Mouse (Mus musculus) kidney, postnatal 0 days (tissue): ENCODE data around the gene Mkln1. TPM values are rescaled to one million over a fixed set of nuclear protein-coding genes. Genes with fewer than 3 reads are reported as not detected.

ENCODE experiments used
- ATAC-seq: fragments of 200-750 bp; cut with Nextera tagmentation; replicated peaks from 2 replicates; pipeline ENCODE4 v1.8.0; 2017; ENCODE audit warnings: low read depth, moderate number of reproducible peaks, moderate TSS enrichment, moderate library complexity; ENCODE audit not compliant: low FRiP score
- DNase-seq: peaks from one replicate; pipeline ENCODE4 v3.0.0-alpha.2; 2016; ENCODE audit warnings: low spot score
- H3K27ac ChIP-seq: fragments of 300-500 bp; sonication (generic); 2 replicates; pipeline ENCODE4 v1.5.1; 2014; ENCODE audit warnings: mild to moderate bottlenecking
- H3K27me3 ChIP-seq: fragments of 300-500 bp; sonication (generic); 2 replicates; pipeline ENCODE4 v1.6.1; 2014; ENCODE audit warnings: low read length, mixed read lengths; ENCODE audit not compliant: insufficient read depth
- H3K36me3 ChIP-seq: fragments of 300-500 bp; sonication (generic); 2 replicates; pipeline ENCODE4 v1.6.1; 2014; ENCODE audit warnings: low read length, mixed read lengths; ENCODE audit not compliant: insufficient read depth
- H3K4me1 ChIP-seq: fragments of 300-500 bp; sonication (generic); replicated peaks from 2 replicates; pipeline ENCODE4 v1.6.1; 2014; ENCODE audit warnings: antibody characterized with exemption, low read length, mixed read lengths; ENCODE audit not compliant: insufficient read depth
- H3K4me2 ChIP-seq: fragments of 300-500 bp; sonication (generic); 2 replicates; pipeline ENCODE4 v1.6.1; 2014; ENCODE audit warnings: mild to moderate bottlenecking, low read length, moderate library complexity, mixed read lengths
- H3K4me3 ChIP-seq: fragments of 300-500 bp; sonication (generic); replicated peaks from 2 replicates; pipeline ENCODE4 v1.5.1; 2014; ENCODE audit warnings: low read depth, low read length
- H3K9ac ChIP-seq: fragments of 300-500 bp; sonication (generic); 2 replicates; pipeline ENCODE4 v1.6.1; 2014; ENCODE audit warnings: low read depth, low read length
- H3K9me3 ChIP-seq: fragments of 300-500 bp; sonication (generic); replicated peaks from 2 replicates; pipeline ENCODE4 v1.6.1; 2016; ENCODE audit warnings: low read length, inconsistent platforms, mixed read lengths
- CTCF ChIP-seq: IDR thresholded peaks from 2 replicates; pipeline ENCODE4 v1.5.1; 2016; ENCODE audit warnings: antibody characterized with exemption, low read depth, mild to moderate bottlenecking, moderate library complexity
- WGBS: fragments of 180-500 bp; shearing (Covaris S2); extraction: QIAGEN DNeasy Blood & Tissue Kit; methylation state at CpG from one replicate; pipeline ENCODE4 v1.1.7; 2014; 5-methylcytosine and 5-hydroxymethylcytosine counted together
- polyA plus RNA-seq: library from polyadenylated mRNA; unstranded; fragments of >200 nt; fragmentation: Nextera tagmentation; extraction: Ambion mirVana; gene quantifications from 2 replicates; pipeline ENCODE4 v1.2.1, GENCODE M21; 2015

Gene Mkln1
- 159 and 174 TPM in 2 replicates for polyA plus RNA-seq

DNA sequence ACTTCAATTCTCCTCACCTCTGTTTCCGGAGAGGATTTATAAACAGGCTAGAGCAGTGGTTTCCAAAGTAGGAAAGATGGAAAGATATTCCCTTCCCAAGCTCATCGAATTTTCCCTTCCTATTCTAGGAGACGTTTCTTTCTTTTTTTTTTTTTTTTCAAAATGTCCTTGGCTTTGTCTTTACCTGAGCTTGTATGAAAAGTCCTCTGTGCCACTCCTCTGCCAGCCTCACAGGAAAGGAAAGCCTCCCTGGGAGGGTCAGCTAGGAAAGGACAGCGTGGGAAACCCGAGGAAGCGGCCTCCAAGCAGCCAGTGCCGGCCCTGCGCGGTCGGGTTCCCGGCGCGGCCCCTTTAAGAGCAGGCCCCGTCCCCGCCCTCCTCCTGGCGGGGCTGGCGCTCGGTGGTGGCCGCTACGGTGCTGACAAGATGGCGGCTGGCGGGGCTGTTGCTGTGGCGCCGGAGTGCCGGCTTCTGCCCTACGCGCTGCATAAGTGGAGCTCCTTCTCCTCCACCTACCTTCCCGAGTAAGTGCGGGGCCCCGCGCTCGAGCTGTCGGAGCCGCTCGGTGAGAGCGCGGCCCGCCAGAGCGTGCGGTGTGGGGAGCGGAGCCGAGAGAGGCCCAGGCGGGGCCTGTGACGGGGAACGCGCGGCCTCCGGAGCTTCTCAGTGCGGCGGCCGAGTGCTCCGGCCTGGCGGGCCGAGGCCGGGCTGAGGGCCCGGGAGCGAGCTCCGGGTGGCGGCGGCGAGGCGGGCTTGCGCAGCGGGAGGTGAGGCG, at the start of gene Mkln1:
Mkln1 (plus strand) TSS at position 305 of the 775 bp plus-strand sequence.
- Histone ChIP-seq H3K27ac (peak within 1 kb of the TSS; percentile 98), H3K4me3 (peak within 1 kb of the TSS; percentile 100), H3K4me2 (peak within 1 kb of the TSS; percentile 87), H3K4me1 (peaks cover 5% of the 10 kb centered on the region; the same call in 1 of the 2 replicates), H3K9ac (peak within 1 kb of the TSS; percentile 99), H3K36me3 (no peaks in the 10 kb centered on the region), H3K9me3 (no peaks in the 10 kb centered on the region), H3K27me3 (no peaks in the 10 kb centered on the region)
- no peak for TF ChIP-seq CTCF
- peak; percentile 96 for DNase-seq
- peak; percentile 97 for ATAC-seq
- under 1% methylated on average over 63 of the region's 65 CpGs for WGBS

DNA sequence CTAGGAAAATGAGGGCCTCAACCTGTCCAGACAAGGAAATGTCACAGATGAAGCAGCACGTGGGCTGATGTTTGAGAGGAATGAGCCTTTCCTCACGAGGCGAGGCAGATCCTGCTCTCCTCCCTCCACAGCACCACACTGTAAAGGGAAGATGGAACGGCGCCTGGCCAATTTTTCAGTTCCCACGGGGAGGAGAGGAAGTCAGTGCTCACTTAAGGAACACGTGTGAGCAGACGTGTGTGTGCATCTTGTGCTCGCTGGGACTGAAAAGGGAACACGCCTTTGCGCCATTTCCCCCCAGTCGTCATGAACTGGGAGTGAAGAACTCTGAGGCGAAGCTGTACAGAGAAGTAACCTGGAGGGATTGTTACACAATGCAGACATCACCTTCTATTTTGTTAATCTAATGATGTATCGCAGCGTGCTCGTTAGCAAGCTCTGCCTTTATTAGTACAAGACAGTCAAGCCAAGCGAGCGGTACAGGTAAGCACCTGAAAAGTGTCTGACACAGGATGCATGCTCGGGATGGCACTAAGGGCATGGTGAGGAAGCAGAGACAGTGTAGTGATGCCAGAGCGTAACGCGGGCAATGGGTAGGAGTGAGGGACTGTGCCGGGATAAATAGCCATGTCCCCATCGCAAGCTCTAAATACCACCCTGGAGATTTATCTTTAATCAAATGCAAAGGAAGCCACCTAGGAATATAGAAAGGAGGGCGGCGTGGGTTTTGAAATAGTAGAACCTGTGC, 41.9 kb upstream of the Mkln1 start:
- no peak overlapping the region for H3K9ac ChIP-seq
- no peak for ATAC-seq
- H3K27ac ChIP-seq, result no peak overlapping the region
- no peaks in the 10 kb centered on the region for H3K4me1 ChIP-seq
- no peak for TF ChIP-seq CTCF
- no peaks in the 10 kb centered on the region for H3K9me3 ChIP-seq
- no peak overlapping the region for H3K4me2 ChIP-seq
- no peaks in the 10 kb centered on the region for H3K27me3 ChIP-seq
- no peak overlapping the region for H3K4me3 ChIP-seq
- 87% methylated on average over 26 of the region's 26 CpGs for WGBS
- H3K36me3 ChIP-seq, result no peaks in the 10 kb centered on the region
- DNase-seq, result no peak

- no peaks in the 10 kb centered on the region for H3K27me3 ChIP-seq
- no peak for TF ChIP-seq CTCF
- H3K4me3 ChIP-seq, result no peak overlapping the region
- H3K4me2 ChIP-seq, result no peak overlapping the region
- H3K9ac ChIP-seq, result no peak overlapping the region
- no peaks in the 10 kb centered on the region for H3K4me1 ChIP-seq
- DNase-seq, result peak; percentile 3
- no peaks in the 10 kb centered on the region for H3K9me3 ChIP-seq
- no peak overlapping the region for H3K27ac ChIP-seq
- WGBS, result 65% methylated on average over 4 of the region's 4 CpGs
- no peak for ATAC-seq
- H3K36me3 ChIP-seq, result no peaks in the 10 kb centered on the region
These were observed 41.2 kb upstream of the Mkln1 start for GRCm38 (mm10) chr6:31357286-31357685.

DNA sequence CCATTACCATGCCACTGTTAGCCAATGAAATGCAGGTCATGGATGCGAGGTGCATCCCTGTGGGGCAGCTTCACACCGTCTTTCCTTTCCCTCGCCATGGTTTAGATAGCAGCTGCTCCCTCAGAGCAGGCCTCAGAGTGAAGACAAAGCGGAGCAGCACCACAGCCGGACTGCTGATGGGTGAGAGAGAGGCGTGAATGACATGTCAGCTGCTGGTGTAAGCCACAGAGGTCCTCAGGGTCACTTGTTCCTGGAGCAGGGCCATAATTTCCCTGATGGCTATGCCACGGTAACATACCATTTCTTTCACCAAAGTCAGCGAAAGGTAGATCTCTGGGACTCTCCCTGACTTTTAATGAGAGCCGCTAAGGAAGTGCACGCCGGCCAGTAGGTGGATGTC, 35.9 kb upstream of the Mkln1 start:
- Histone ChIP-seq H3K4me2 (no peak overlapping the region), H3K9me3 (no peaks in the 10 kb centered on the region), H3K27ac (no peak overlapping the region), H3K4me1 (no peaks in the 10 kb centered on the region), H3K27me3 (no peaks in the 10 kb centered on the region), H3K36me3 (no peaks in the 10 kb centered on the region), H3K9ac (no peak overlapping the region), H3K4me3 (no peak overlapping the region)
- WGBS, result 63% methylated on average over 11 of the region's 11 CpGs
- no peak for ATAC-seq
- no peak for TF ChIP-seq CTCF
- no peak for DNase-seq

DNA sequence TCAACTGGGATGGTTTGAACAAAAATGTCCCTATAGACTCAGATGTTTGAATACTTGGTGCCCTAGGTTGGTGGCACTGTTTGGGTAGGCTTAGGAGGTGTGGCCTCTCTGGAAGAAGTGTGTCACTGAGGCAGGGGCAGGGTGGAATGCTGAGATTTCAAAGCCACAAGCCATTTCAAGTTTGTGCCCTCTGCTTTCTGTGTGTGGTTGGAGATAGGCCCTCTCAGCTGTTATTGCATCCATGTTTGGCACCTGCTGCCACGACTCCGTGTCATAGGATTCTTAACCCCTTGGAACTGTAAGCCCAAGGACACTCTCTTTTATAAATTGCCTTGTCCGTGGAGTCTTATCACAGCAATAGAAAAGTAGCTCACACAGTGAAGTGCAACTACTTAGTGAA, 34.1 kb upstream of the Mkln1 start:
- no peak overlapping the region for H3K4me3 ChIP-seq
- no peaks in the 10 kb centered on the region for H3K27me3 ChIP-seq
- H3K27ac ChIP-seq, result no peak overlapping the region
- 89% methylated on average over 3 of the region's 3 CpGs for WGBS
- DNase-seq, result no peak
- H3K4me1 ChIP-seq, result no peaks in the 10 kb centered on the region
- no peak overlapping the region for H3K4me2 ChIP-seq
- H3K9me3 ChIP-seq, result no peaks in the 10 kb centered on the region
- H3K36me3 ChIP-seq, result no peaks in the 10 kb centered on the region
- TF ChIP-seq CTCF, result no peak
- no peak for ATAC-seq
- no peak overlapping the region for H3K9ac ChIP-seq

- WGBS, result 73% methylated on average over 10 of the region's 10 CpGs
- H3K27me3 ChIP-seq, result no peaks in the 10 kb centered on the region
- ATAC-seq, result no peak
- no peaks in the 10 kb centered on the region for H3K36me3 ChIP-seq
- H3K27ac ChIP-seq, result no peak overlapping the region
- no peak for DNase-seq
- H3K4me2 ChIP-seq, result no peak overlapping the region
- H3K4me3 ChIP-seq, result no peak overlapping the region
- no peak overlapping the region for H3K9ac ChIP-seq
- no peak for TF ChIP-seq CTCF
- no peaks in the 10 kb centered on the region for H3K4me1 ChIP-seq
- no peaks in the 10 kb centered on the region for H3K9me3 ChIP-seq
These were observed 30.6 kb upstream of the Mkln1 start for GRCm38 (mm10) chr6:31367947-31368346.
